20 mouse cellular contexts compared by ENCODE assay signal in the genomic region with DNA sequence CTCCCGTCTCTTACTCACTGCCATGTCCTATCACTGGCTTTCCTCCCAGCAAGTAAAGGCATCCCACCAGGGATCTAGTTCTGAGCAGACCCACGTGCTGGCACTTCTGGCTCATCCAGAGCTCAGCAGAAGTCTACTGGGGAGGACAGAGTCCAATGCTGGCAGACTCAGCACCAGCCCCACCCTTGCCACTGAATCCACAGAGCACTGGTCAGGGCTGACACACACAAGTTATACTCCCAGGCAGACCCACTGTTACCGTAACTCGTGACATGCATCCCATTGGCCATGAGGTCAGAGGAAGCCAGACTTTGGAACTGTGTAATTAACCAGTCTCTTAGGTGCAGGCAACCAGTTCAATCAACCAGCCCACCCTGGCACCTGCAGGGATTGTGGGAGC. TPM values are rescaled to one million over a fixed set of nuclear protein-coding genes. Genes with fewer than 3 reads are reported as not detected.
A peak's percentile ranks its signal among the peaks of the same experiment; 100 is the strongest.
DNase-seq lines count a peak whose midpoint lies in the region; ATAC-seq and TF ChIP-seq lines count a peak whose summit lies in the region.
"Had no signal": no experiment of that assay in that cellular context is flagged by ENCODE, and none has a peak within 500 bp of the region (broad histone marks: within the 10 kb centered on the region; RNA-seq: fewer than 3 reads in every experiment).

No protein-coding gene starts in this region.

- intact Hi-C loops in gastrocnemius, adult 2 months (cut with DNase I): loop anchor here (5.0 kb wide), 1 partner anchor 91 kb away; no protein-coding TSS in a partner anchor

- H3K9me3 ChIP-seq in midbrain, embryonic 13.5 days: no peaks in the 10 kb centered on the region
- H3K9me3 ChIP-seq in midbrain, embryonic 16.5 days (replicated peaks; ENCODE audit: control insufficient read depth, low read length, poor library complexity, severe bottlenecking): no peaks in the 10 kb centered on the region
- no peaks in the 10 kb centered on the region for H3K9me3 ChIP-seq in forebrain, embryonic 12.5 days
- H3K9me3 ChIP-seq: forebrain, embryonic 10.5 days; heart, embryonic 10.5 days; limb, embryonic 13.5 days; liver, embryonic 12.5 days had no signal

- WGBS in midbrain, embryonic 13.5 days: 89% methylated on average over 4 of the region's 4 CpGs
- 85% methylated on average over 4 of the region's 4 CpGs for WGBS in midbrain, embryonic 16.5 days
- WGBS in forebrain, embryonic 12.5 days: 93% methylated on average over 4 of the region's 4 CpGs

- TF ChIP-seq CTCF in gastrocnemius, adult 2 months (IDR thresholded peaks at IDR 0.05): no peak

- no peak overlapping the region for H3K9ac ChIP-seq in midbrain, embryonic 13.5 days (replicated peaks)
- no peak overlapping the region for H3K9ac ChIP-seq in midbrain, embryonic 16.5 days (ENCODE audit: low read depth, low read length)
- no peak overlapping the region for H3K9ac ChIP-seq in forebrain, embryonic 12.5 days
- H3K9ac ChIP-seq: forebrain, postnatal 0 days; limb, embryonic 13.5 days; liver, embryonic 12.5 days had no signal

- H3K4me1 ChIP-seq in midbrain, embryonic 13.5 days (replicated peaks): peaks cover 31% of the 10 kb centered on the region
- peaks cover 2% of the 10 kb centered on the region for H3K4me1 ChIP-seq in midbrain, embryonic 16.5 days (ENCODE audit: control insufficient read depth, insufficient read depth, low read length)
- peaks cover 8% of the 10 kb centered on the region for H3K4me1 ChIP-seq in forebrain, embryonic 12.5 days
- H3K4me1 ChIP-seq: limb, embryonic 13.5 days had no signal

- H3K4me2 ChIP-seq in midbrain, embryonic 13.5 days (replicated peaks): no peak overlapping the region
- H3K4me2 ChIP-seq in midbrain, embryonic 16.5 days (ENCODE audit: low read length): no peak overlapping the region
- no peak overlapping the region for H3K4me2 ChIP-seq in forebrain, embryonic 12.5 days
- H3K4me2 ChIP-seq: limb, embryonic 13.5 days; liver, embryonic 12.5 days; midbrain, embryonic 11.5 days had no signal

- no peak for ATAC-seq in midbrain, embryonic 13.5 days
- no peak for ATAC-seq in midbrain, embryonic 16.5 days
- ATAC-seq in forebrain, embryonic 12.5 days (ENCODE audit: low FRiP score): no peak
- ATAC-seq: activated CD4-positive, CD25-positive, alpha-beta regulatory T cell, adult 4 months; liver, embryonic 12.5 days had no signal

- H3K27me3 ChIP-seq in midbrain, embryonic 13.5 days: no peaks in the 10 kb centered on the region
- H3K27me3 ChIP-seq in midbrain, embryonic 16.5 days (ENCODE audit: control insufficient read depth, insufficient read depth, low read depth, low read length): no peaks in the 10 kb centered on the region
- no peaks in the 10 kb centered on the region for H3K27me3 ChIP-seq in forebrain, embryonic 12.5 days
- H3K27me3 ChIP-seq: limb, embryonic 13.5 days; liver, embryonic 12.5 days had no signal

- peak overlapping the region; percentile 68 for H3K27ac ChIP-seq in gastrocnemius, adult 2 months
- H3K27ac ChIP-seq in midbrain, embryonic 13.5 days: peak overlapping the region; percentile 61; the same call in 1 of the 2 replicates
- no peak overlapping the region for H3K27ac ChIP-seq in midbrain, embryonic 16.5 days (ENCODE audit: low read length)
- H3K27ac ChIP-seq in forebrain, embryonic 12.5 days: no peak overlapping the region
- H3K27ac ChIP-seq: forebrain, embryonic 10.5 days; heart, embryonic 10.5 days; limb, embryonic 13.5 days; liver, embryonic 12.5 days had no signal

- H3K36me3 ChIP-seq in midbrain, embryonic 13.5 days: peaks cover 100% of the 10 kb centered on the region
- peaks cover 71% of the 10 kb centered on the region for H3K36me3 ChIP-seq in midbrain, embryonic 16.5 days (ENCODE audit: control insufficient read depth, insufficient read depth, low read length)
- peaks cover 86% of the 10 kb centered on the region for H3K36me3 ChIP-seq in forebrain, embryonic 12.5 days (replicated peaks)

- DNase-seq in gastrocnemius, adult 2 months: no peak
- DNase-seq in gastrocnemius, adult 18-20 months (ENCODE audit: low spot score): no peak
- peak; percentile 54 for DNase-seq in kidney, adult 9 months
- DNase-seq in kidney, postnatal 25 days: peak; percentile 53 to 85
- no peak for DNase-seq in spleen, postnatal 36 days (ENCODE audit: low spot score in 2 of 2)
- DNase-seq: adrenal gland, adult 8-10 months; cerebellum, adult 11-12 months; forebrain, postnatal 0 days; layer of hippocampus, postnatal 36 days; lung, adult 18-20 months; thymus, postnatal 36 days had no signal

- no peak overlapping the region; the same call in 1 of the 2 replicates for H3K4me3 ChIP-seq in gastrocnemius, adult 2 months
- H3K4me3 ChIP-seq in midbrain, embryonic 13.5 days (replicated peaks): no peak overlapping the region
- no peak overlapping the region for H3K4me3 ChIP-seq in midbrain, embryonic 16.5 days (ENCODE audit: low read depth, low read length)
- no peak overlapping the region for H3K4me3 ChIP-seq in forebrain, embryonic 12.5 days (replicated peaks)
- H3K4me3 ChIP-seq: forebrain, embryonic 10.5 days; heart, embryonic 10.5 days; limb, embryonic 13.5 days; liver, embryonic 12.5 days had no signal

RNA-seq across cellular contexts. Expression of a gene that starts 33.8 kb away (rescaled TPM):
- 10 to 100 TPM; 10.9 to 13.0 TPM for total RNA-seq in gastrocnemius, adult 2 months (2021)
- total RNA-seq in gastrocnemius, adult 18-20 months (2021): 10 to 100 TPM; 12.2 to 12.4 TPM
- 53.1 and 69.4 TPM in 2 replicates for polyA plus RNA-seq in midbrain, embryonic 13.5 days (2015; fragmentation: Nextera tagmentation; extraction: Ambion mirVana)
- 64.0 and 78.9 TPM in 2 replicates for polyA plus RNA-seq in midbrain, embryonic 16.5 days (2015; fragmentation: Nextera tagmentation; extraction: Ambion mirVana)
- 52.3 and 56.8 TPM in 2 replicates for polyA plus RNA-seq in forebrain, embryonic 12.5 days (2016; fragmentation: Nextera tagmentation; extraction: Ambion mirVana)

Comparison
In these comparisons a context has a peak if more than half of its experiments do, and no peak if none do; other contexts are left out.
1. H3K27ac ChIP-seq: peak in gastrocnemius, adult 2 months (single experiment) and midbrain, embryonic 13.5 days (single experiment); none in midbrain, embryonic 16.5 days (single experiment) and forebrain, embryonic 12.5 days (single experiment).
2. DNase-seq: peak in kidney, adult 9 months (single experiment) and kidney, postnatal 25 days (2 of 2); none in gastrocnemius, adult 2 months (single experiment), gastrocnemius, adult 18-20 months (single experiment) and spleen, postnatal 36 days (0 of 2).